Mouse (Mus musculus) erythroid progenitor cell, adult 5-6 weeks (primary cell): ENCODE results near the gene Pdgfa. TPM values are rescaled to one million over a fixed set of nuclear protein-coding genes. Genes with fewer than 3 reads are reported as not detected.

Experiments
- ATAC-seq: replicated peaks from 2 replicates; pipeline ENCODE4 v1.8.0; 2016; ENCODE audit warnings: moderate number of reproducible peaks, mild to moderate bottlenecking, moderate TSS enrichment, inconsistent platforms; ENCODE audit not compliant: poor library complexity, low FRiP score, severe bottlenecking
- total RNA-seq, 2 experiments: library from RNA; stranded (forward) in 1 of 2; stranded (reverse) in 1 of 2; fragments of 150-400 nt in 1 of 2; fragments of 186-747, 209-891 nt in 1 of 2; gene quantifications; 2 replicates each; pipeline versions ENCODE4 v1.2.3 to v1.2.4; 2015 to 2017; ENCODE audit warnings: low replicate concordance in 2 of 2

The Pdgfa gene
- not detected in 2 replicates for total RNA-seq (2015; ENCODE audit: low replicate concordance)
- 0.77 TPM in 1 of 2 replicates, not detected in the other for total RNA-seq (2017; ENCODE audit: low replicate concordance)

- no peak for ATAC-seq
These were observed at the start of gene Pdgfa for GRCm38 (mm10) chr5:138997171-138997788. TSS of gene Pdgfa (minus strand) at chr5:138997370.

GRCm38 (mm10) chr5:139046636-139047035 lies 49.5 kb upstream of the Pdgfa start:
- no peak for ATAC-seq

- no peak for ATAC-seq
These were observed 46.4 kb upstream of the Pdgfa start for GRCm38 (mm10) chr5:139043546-139043945.

- ATAC-seq = no peak
These were observed 45.1 kb upstream of the Pdgfa start for GRCm38 (mm10) chr5:139042299-139042698.

GRCm38 (mm10) chr5:139035171-139035570 lies 38.0 kb upstream of the Pdgfa start:
- ATAC-seq = no peak

GRCm38 (mm10) chr5:139034746-139035145 lies 37.6 kb upstream of the Pdgfa start:
- ATAC-seq = no peak

- ATAC-seq = no peak
These were observed 36.5 kb upstream of the Pdgfa start for GRCm38 (mm10) chr5:139033406-139034317.

GRCm38 (mm10) chr5:139027603-139028002 lies 30.4 kb upstream of the Pdgfa start:
- ATAC-seq = no peak

- ATAC-seq = no peak
These were observed 27.4 kb upstream of the Pdgfa start for GRCm38 (mm10) chr5:139024351-139025105.

GRCm38 (mm10) chr5:139020595-139020994 lies 23.4 kb upstream of the Pdgfa start:
- no peak for ATAC-seq

GRCm38 (mm10) chr5:139017371-139018124 lies 20.4 kb upstream of the Pdgfa start:
- ATAC-seq = no peak

- ATAC-seq = no peak
These were observed 17.9 kb upstream of the Pdgfa start for GRCm38 (mm10) chr5:139015097-139015496.

GRCm38 (mm10) chr5:139010649-139011048 lies 13.5 kb upstream of the Pdgfa start:
- no peak for ATAC-seq

- no peak for ATAC-seq
These were observed 10.1 kb upstream of the Pdgfa start for GRCm38 (mm10) chr5:139007141-139007775.

- no peak for ATAC-seq
These were observed 7.4 kb upstream of the Pdgfa start for GRCm38 (mm10) chr5:139004588-139004987.

GRCm38 (mm10) chr5:138999716-139000115 lies 2.5 kb upstream of the Pdgfa start:
- ATAC-seq = no peak

- no peak for ATAC-seq
These were observed 888 bp upstream of the Pdgfa start for GRCm38 (mm10) chr5:138997936-138998580.

GRCm38 (mm10) chr5:138996322-138997073 lies 672 bp downstream of the Pdgfa start:
- ATAC-seq = no peak
